Mouse (Mus musculus) gastrocnemius, adult 8-10 months (tissue): Measurements from ENCODE around the gene Gm128. TPM values are rescaled to one million over a fixed set of nuclear protein-coding genes. Genes with fewer than 3 reads are reported as not detected.

Experiments used
- DNase-seq, 2 experiments: peaks; one replicate each; pipeline ENCODE4 v3.0.0; 2022; ENCODE audit warnings: low spot score in 2 of 2
- total RNA-seq, 4 experiments: library from RNA; stranded (reverse); gene quantifications; 2 replicates each; pipeline ENCODE4 v1.2.4; 2022

The Gm128 gene
- not detected for total RNA-seq

GRCm38 (mm10) chr3:95241498-95241897, at the start of gene Gm128:
Gene Gm128, minus strand, starts transcription at chr3:95241598.
- DNase-seq, result no peak

- DNase-seq, result no peak
Observed at GRCm38 (mm10) chr3:95291041-95291440, 49.6 kb upstream of the Gm128 start.

DNA sequence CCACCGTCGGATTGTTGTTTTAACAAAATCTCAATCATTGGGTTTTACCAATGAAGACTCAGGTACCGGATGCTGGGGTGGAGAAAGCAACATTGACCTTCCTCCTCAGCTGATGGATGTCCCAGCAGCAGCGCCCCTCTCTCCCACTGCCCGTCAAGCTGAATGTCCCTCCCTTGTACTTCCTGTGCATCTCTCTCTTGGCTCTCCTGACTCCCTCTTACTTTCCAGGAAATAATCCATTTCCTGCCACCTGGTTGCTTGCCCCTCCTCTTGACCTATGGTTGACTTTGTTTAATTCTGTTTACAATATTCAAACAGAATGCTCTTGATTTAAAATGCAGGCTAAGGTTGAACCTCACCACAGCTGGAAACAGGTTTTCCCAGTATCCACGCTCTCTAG, 48.8 kb upstream of the Gm128 start:
- DNase-seq, result no peak

GRCm38 (mm10) chr3:95289419-95289818, 48.0 kb upstream of the Gm128 start:
- DNase-seq, result no peak

DNA sequence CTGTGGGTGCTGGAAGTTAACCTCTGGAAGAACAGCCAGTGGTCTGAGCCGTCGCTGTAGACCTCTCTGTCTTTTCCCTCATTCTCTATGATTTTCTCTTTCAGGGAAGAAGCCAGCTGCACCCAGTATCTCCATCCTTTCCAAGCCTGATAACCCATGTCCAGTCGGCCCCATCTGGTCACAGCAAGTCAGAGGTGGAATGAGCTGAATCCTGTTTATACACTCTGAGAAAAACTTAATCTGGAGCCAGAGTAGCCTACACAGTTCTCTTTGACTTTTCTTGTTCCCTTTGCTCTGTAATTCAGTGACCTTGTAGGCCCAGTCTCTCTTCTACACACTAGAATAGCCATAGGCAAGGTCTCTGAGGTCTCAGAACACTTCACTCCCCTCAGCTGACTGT, 46.1 kb upstream of the Gm128 start:
- no peak for DNase-seq

DNA sequence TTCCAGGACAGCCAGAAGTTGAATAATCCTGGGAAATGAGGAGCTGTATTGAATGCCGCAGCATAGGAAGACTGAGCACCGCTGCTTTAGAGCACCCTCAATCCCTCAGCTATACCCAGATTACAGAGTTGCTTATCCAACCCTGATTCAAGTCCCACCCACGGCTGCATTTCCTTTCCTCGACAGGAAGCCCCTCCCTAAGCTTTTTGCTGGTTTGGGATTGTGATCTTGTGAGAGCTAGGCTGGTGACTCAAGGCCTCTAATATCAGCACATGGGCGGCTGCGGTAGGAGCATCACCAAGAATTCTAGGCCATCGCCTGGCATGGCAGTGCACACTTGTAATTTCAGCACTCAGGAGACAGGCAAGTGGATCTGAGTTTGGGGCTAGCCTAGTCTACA, 45.1 kb upstream of the Gm128 start:
- no peak for DNase-seq

- no peak for DNase-seq
Observed at GRCm38 (mm10) chr3:95286011-95286410, 44.6 kb upstream of the Gm128 start.

GRCm38 (mm10) chr3:95285390-95285789, 44.0 kb upstream of the Gm128 start:
- DNase-seq, result no peak

- DNase-seq, result no peak
Observed at GRCm38 (mm10) chr3:95284501-95285281, 43.3 kb upstream of the Gm128 start.

- DNase-seq, result no peak
Observed at GRCm38 (mm10) chr3:95284062-95284461, 42.7 kb upstream of the Gm128 start.

DNA sequence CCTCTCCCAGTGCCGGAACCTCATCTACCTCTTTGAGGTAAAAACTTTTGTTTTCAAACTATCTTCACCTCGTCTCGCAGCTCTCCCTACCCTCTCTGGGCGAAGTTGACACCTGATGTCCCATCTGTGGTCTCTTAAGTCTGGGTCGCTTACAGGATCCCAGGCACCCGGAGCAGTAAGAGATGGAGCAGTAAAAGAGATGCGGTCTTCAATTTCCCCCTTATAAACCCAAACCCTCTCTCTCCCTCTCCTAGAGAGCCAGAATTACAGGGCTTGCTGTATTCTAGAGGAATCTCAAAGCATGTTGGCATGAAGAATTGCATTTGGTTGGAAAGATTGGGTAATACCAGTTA, 42.2 kb upstream of the Gm128 start:
- no peak for DNase-seq

DNA sequence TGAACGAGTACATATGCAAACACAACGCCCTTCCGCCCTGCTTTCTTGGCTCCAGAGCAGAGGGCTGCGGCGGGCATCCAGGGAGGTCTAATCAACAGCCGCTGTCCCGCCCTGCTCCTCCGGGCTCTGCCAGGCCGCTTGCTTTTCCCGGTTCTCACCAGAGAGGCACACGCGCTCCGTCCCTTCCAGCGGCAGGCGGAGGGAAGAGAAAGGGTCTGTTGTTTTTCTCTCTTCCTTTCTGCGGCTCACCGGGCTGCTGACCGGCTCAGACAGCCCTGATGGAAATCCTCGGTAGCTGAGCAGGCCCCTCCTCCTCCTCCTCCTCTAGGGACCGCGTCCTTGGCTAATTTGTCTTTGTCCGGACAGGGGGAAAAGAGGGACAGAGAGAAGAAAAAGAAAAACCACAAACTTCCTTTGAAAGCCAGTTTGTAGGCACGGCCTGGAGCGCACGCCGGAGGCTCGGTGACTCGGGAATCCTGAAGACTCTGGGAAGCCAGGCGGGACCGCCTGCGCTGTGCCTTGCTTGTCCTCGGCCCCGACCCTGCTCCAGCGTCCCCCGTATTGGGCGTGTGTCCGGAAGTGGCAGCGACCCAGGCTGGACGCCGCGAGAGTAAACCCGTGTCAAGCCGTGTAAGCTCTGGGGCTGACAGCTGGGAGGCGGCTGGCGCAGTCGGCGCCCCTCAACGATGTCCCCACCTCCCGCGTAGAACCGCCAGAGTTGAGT, 41.6 kb upstream of the Gm128 start:
- DNase-seq, result peak; percentile 71 to 78

GRCm38 (mm10) chr3:95282381-95282864, 41.0 kb upstream of the Gm128 start:
- no peak for DNase-seq

GRCm38 (mm10) chr3:95281216-95282126, 40.1 kb upstream of the Gm128 start, which contains the start of the genes Mindy1 and Prune1:
Gene Mindy1, plus strand, starts transcription at chr3:95281345.
Gene Prune1, minus strand, starts transcription at chr3:95282076.
- peak; percentile 97 to 98 for DNase-seq

DNA sequence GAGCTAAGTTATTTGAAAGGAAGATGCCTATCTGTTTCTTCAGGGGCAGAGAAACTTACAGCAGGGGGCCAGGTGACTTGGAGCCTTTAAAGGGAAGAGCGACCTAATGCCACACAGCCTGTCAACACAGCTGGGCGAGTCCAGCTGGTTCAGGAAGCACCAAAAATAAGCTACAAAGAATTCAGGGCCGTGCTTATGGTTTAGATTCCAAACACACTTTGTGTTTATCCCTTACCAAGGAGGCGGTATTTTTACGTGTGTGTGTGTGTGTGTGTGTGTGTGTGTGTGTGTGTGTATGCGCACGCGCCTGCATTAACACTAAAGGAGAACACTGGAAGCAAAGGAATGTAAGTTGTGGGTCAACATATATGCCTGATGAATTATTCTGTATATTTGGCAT, 39.3 kb upstream of the Gm128 start:
- no peak for DNase-seq

DNA sequence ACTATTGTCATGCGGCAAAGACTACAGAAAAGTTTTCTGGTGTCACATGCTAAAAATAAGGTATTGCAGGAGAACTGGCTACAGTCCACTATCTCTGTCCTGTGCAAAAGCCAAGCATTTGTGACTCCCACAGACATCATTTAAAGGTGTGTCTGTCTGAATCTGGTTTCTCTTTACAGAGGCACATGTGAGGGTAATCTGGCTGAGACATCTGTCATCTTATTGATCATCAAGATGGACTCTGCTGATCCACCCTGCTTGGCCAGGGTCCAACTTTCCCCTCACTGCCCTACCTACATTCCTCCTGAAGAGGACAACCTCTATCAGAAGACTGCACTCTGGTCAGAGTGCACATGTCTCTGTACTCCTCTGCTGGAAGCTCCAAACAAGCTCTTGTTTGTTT, 35.8 kb upstream of the Gm128 start:
- no peak for DNase-seq

GRCm38 (mm10) chr3:95276428-95276934, 35.1 kb upstream of the Gm128 start:
- no peak for DNase-seq

DNA sequence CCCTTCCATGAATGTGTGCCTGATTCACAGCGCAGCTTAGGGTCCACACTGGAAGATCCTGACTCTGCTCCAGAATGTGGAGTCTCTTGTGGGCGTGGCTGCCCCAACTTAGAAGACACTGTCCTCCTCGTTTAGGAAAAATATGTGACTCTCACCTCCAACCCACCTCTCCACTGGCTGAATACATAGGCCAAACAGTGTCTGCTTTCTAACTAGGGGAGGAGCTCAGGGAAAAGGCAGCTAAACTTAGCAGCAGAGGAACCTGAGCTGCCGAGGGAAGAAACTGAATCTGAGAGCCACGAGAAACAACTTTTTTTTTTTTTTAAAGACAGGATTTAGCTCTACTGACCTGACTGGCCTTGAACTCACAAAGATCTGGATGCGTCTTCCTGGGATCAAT, 33.8 kb upstream of the Gm128 start:
- DNase-seq, result peak; percentile 23 to 53

DNA sequence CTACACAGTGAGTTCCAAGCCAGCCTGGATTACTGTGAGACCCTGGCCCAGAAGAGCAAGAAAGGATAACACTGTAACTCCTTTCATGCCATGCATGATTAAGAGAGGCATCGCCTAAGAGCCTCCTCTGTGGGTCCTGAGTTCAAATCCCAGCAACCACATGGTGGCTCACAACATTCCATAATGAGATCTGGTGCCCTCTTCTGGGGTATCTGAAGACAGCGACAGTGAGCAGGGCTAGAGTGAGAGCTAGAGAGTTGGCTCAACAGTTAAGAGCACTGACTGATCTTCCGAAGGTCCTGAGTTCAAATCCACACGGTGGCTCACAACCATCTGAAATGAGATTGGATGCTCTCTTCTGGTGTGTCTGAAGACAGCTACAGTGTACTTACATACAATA, 33.1 kb upstream of the Gm128 start:
- DNase-seq, result no peak

- no peak for DNase-seq
Observed at GRCm38 (mm10) chr3:95273471-95273870, 32.1 kb upstream of the Gm128 start.

DNA sequence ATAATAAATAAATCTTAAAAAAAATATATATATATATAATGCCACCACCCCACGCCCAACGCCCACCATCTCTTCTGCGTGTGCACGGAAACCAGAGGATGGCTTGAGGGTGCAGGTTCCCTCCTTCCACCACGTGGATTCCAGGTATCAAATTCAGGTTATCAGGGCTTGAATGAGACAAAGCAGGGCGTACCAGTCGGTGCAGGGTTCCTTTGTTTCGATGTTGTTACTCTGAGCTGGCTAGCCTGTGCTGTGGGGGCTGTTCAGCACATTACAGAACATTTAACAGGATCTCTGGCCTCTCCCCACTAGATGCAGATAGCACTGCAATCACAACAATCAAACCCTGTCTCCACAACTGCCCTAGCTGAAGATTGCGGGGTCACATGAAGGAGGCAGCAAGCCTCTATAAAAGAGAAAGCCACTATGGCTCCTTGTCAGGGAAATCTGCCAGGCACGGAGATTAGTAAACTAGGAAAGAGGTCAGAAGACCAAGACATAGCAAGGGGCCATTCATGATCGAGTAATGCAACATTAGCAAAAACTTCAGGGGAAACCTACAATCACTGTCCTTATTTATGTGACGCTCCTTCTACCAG, 29.5 kb upstream of the Gm128 start:
- no peak for DNase-seq
